ENCODE assay signal across 8 mouse cellular contexts in the genomic region with DNA sequence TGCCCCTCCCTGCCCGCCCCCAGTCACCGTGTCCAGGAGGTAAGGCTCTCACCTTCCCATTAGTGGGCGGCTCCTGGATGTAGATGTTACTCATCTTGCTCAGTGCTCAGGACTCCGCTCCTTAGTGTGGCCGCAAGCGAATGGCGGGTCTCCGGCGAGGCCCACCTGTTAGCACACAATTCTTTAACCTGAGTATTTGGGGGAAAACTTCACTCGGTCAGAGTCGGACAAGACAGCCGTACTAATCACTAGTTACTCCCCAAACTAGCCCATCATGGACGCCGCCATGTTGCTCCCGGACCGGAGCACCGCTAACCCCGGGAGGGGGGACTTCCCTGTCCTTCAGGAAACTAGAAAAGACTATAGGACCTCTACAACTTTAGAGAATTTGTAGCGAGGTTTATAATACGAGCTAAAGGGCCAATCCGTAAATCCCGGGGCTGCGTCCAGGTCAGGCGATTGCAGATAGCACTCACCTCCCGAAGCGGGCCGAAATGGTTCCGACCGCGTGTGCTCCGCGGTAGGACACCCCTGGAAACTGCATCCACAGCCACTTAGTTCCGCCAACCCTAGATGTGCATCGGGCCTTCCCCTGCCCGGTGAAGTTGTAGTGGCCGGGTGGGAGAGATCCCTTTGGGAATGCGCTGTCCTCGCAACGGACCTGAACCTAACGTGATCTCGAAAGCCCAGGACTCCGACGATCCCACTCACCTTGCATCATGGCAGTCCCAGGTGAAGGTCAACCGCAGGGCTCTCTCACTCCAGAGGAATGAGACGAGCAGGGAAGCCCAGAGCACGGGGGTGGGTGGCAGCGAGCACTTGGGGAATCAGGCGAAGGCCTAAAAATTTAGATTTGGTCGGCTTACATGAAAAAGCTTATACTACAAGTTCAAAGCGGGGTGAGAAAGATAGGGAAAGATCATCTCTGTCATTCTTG. TPM values are rescaled to one million over a fixed set of nuclear protein-coding genes. Genes with fewer than 3 reads are reported as not detected.
DNase-seq lines count a peak whose midpoint lies in the region; ATAC-seq lines count a peak whose summit lies in the region.

TSS of gene Cwc27 (minus strand) at position 508 of the 937 bp plus-strand sequence.

- intact Hi-C loops in gastrocnemius, postnatal 14 days (cut with DNase I; ENCODE audit: low total_unique reads): no loop called here
- intact Hi-C loops in left cerebral cortex, postnatal 10 days (cut with DNase I): loop anchor here (2.0 to 10.0 kb wide), 2 partner anchors 238 to 560 kb away; partner anchors contain the start of gene Rgs7bp

- peak; percentile 91 for ATAC-seq in inflammation-experienced regulatory T-cells, adult 6 months
- ATAC-seq in megakaryocyte-erythroid progenitor cell, adult 5-6 weeks (replicated peaks; ENCODE audit: low FRiP score, low TSS enrichment, poor library complexity, severe bottlenecking): peak; percentile 83

- DNase-seq in adipocyte (ENCODE audit: low spot score): peak; percentile 87
- DNase-seq in embryo, embryonic 10 days (ENCODE audit: low spot score): peak; percentile 89
- peak; percentile 68 for DNase-seq in gastrocnemius, postnatal 14 days
- peak; percentile 65 to 81 for DNase-seq in left cerebral cortex, postnatal 10 days (ENCODE audit: extremely low spot score in 1 of 2, low spot score in 2 of 2)
- DNase-seq in right cerebral cortex, postnatal 25 days: peak; percentile 83
- peak; percentile 71 to 80 for DNase-seq in urinary bladder, postnatal 4 days (ENCODE audit: low spot score in 2 of 2)

RNA-seq across cellular contexts. Expression of gene Cwc27, which starts in this region (rescaled TPM):
- total RNA-seq in gastrocnemius, postnatal 14 days (2021): 10 to 100 TPM; 10.2 to 10.3 TPM
- polyA plus RNA-seq in inflammation-experienced regulatory T-cells, adult 6 months (2017; shearing (Covaris generic)): 10 to 100 TPM; 28.6 to 47.5 (median 29.6) TPM
- 10 to 100 TPM; 18.4 to 18.6 TPM for total RNA-seq in left cerebral cortex, postnatal 10 days (2021)
- 26.7 and 28.0 TPM in 2 replicates for total RNA-seq in megakaryocyte-erythroid progenitor cell, adult 5-6 weeks (2014; fragmentation: Nextera tagmentation)
- 44.5 and 49.0 TPM in 2 replicates for total RNA-seq in megakaryocyte-erythroid progenitor cell, adult 5-6 weeks (2017)

Comparison
In these comparisons a context has a peak if more than half of its experiments do, and no peak if none do; other contexts are left out.
1. Peak in every context shown above with its lines: DNase-seq and ATAC-seq.